Comparison of ENCODE assay signal across 7 mouse cellular contexts in genomic region chrX:8074430-8075014, GRCm38 (mm10). TPM values are rescaled to one million over a fixed set of nuclear protein-coding genes. Genes with fewer than 3 reads are reported as not detected.
A peak's percentile ranks its signal among the peaks of the same experiment; 100 is the strongest.
DNase-seq lines count a peak whose midpoint lies in the region; ATAC-seq and TF ChIP-seq lines count a peak whose summit lies in the region.

Suv39h1 (minus strand) TSS chrX:8074760.

- 13% methylated on average over 46 of the region's 46 CpGs for WGBS in embryonic facial prominence, embryonic 10.5 days
- 23% methylated on average over 46 of the region's 46 CpGs for WGBS in intestine, postnatal 0 days
- 29% methylated on average over 46 of the region's 46 CpGs for WGBS in midbrain, embryonic 12.5 days
- WGBS in small intestine, adult 2 months, result 17% methylated on average over 46 of the region's 46 CpGs

- ATAC-seq in intestine, postnatal 0 days, result peak; percentile 98
- peak; percentile 97 for ATAC-seq in midbrain, embryonic 12.5 days (ENCODE audit: low FRiP score, low read depth)

- intact Hi-C loops in left cerebral cortex, postnatal 4 days (cut with DNase I), result no loop called here

- H3K4me2 ChIP-seq in intestine, postnatal 0 days (replicated peaks; ENCODE audit: low read depth), result peak within 1 kb of the TSS; percentile 62
- H3K4me2 ChIP-seq in midbrain, embryonic 12.5 days (replicated peaks), result peak within 1 kb of the TSS; percentile 52

- H3K27ac ChIP-seq in embryonic facial prominence, embryonic 10.5 days (replicated peaks), result peak within 1 kb of the TSS; percentile 92
- H3K27ac ChIP-seq in intestine, postnatal 0 days (ENCODE audit: low read depth, low read length), result peak within 1 kb of the TSS; percentile 81
- peak within 1 kb of the TSS; percentile 86 for H3K27ac ChIP-seq in midbrain, embryonic 12.5 days (replicated peaks)
- peak within 1 kb of the TSS; percentile 27 for H3K27ac ChIP-seq in small intestine, adult 2 months (ENCODE audit: insufficient read depth, low read depth, low read length)

- no peaks in the 10 kb centered on the region for H3K27me3 ChIP-seq in embryonic facial prominence, embryonic 10.5 days (replicated peaks; ENCODE audit: low read depth, poor library complexity, severe bottlenecking)
- H3K27me3 ChIP-seq in intestine, postnatal 0 days (replicated peaks; ENCODE audit: control insufficient read depth, insufficient read depth, low read length), result no peaks in the 10 kb centered on the region
- H3K27me3 ChIP-seq in midbrain, embryonic 12.5 days, result no peaks in the 10 kb centered on the region
- no peaks in the 10 kb centered on the region for H3K27me3 ChIP-seq in small intestine, adult 2 months (ENCODE audit: control insufficient read depth, insufficient read depth, low read length)

- peaks cover 6% of the 10 kb centered on the region; the same call in 1 of the 2 replicates for H3K9me3 ChIP-seq in embryonic facial prominence, embryonic 10.5 days
- no peaks in the 10 kb centered on the region for H3K9me3 ChIP-seq in intestine, postnatal 0 days (ENCODE audit: control insufficient read depth)
- H3K9me3 ChIP-seq in midbrain, embryonic 12.5 days, result no peaks in the 10 kb centered on the region

- H3K9ac ChIP-seq in intestine, postnatal 0 days (ENCODE audit: low read depth, low read length), result peak within 1 kb of the TSS; percentile 72
- peak within 1 kb of the TSS; percentile 55 for H3K9ac ChIP-seq in midbrain, embryonic 12.5 days (replicated peaks)

- TF ChIP-seq CTCF in intestine, postnatal 0 days (IDR thresholded peaks at IDR 0.05; ENCODE audit: low read depth), result no peak
- no peak for TF ChIP-seq CTCF in small intestine, adult 2 months (IDR thresholded peaks at IDR 0.05; ENCODE audit: extremely low read depth, insufficient read length, insufficient replicate concordance, low read depth, low read length)

- peak; percentile 91 for DNase-seq in adrenal gland, postnatal 10 days
- peak; percentile 94 for DNase-seq in embryonic facial prominence, embryonic 10.5 days (ENCODE audit: low spot score)
- DNase-seq in gonadal fat pad, adult 2 months (ENCODE audit: low read depth), result peak; percentile 51
- peak; percentile 94 for DNase-seq in left cerebral cortex, postnatal 4 days

- peak within 1 kb of the TSS; percentile 69 for H3K4me3 ChIP-seq in embryonic facial prominence, embryonic 10.5 days
- peak within 1 kb of the TSS; percentile 59 for H3K4me3 ChIP-seq in intestine, postnatal 0 days (ENCODE audit: low read depth, low read length)
- peak within 1 kb of the TSS; percentile 58 for H3K4me3 ChIP-seq in midbrain, embryonic 12.5 days
- H3K4me3 ChIP-seq in small intestine, adult 2 months (ENCODE audit: low read depth, low read length), result peak within 1 kb of the TSS; percentile 87

- TF ChIP-seq POLR2A in small intestine, adult 2 months (IDR thresholded peaks at IDR 0.05; ENCODE audit: low read depth, low read length), result no peak

- H3K36me3 ChIP-seq in embryonic facial prominence, embryonic 10.5 days (replicated peaks), result peaks cover 31% of the 10 kb centered on the region
- peaks cover 6% of the 10 kb centered on the region; the same call in 1 of the 2 replicates for H3K36me3 ChIP-seq in intestine, postnatal 0 days (ENCODE audit: control insufficient read depth, insufficient read depth)
- peaks cover 13% of the 10 kb centered on the region for H3K36me3 ChIP-seq in midbrain, embryonic 12.5 days
- peaks cover 2% of the 10 kb centered on the region; the same call in 1 of the 2 replicates for H3K36me3 ChIP-seq in small intestine, adult 2 months (ENCODE audit: control insufficient read depth, insufficient read depth, low read length)

- H3K4me1 ChIP-seq in embryonic facial prominence, embryonic 10.5 days, result peaks cover 4% of the 10 kb centered on the region
- no peaks in the 10 kb centered on the region for H3K4me1 ChIP-seq in intestine, postnatal 0 days (replicated peaks; ENCODE audit: control insufficient read depth, insufficient read depth, low read length)
- H3K4me1 ChIP-seq in midbrain, embryonic 12.5 days, result 0 out of 2 replicates have a peak, but pooled peaks cover 7% of the 10 kb centered on the region
- H3K4me1 ChIP-seq in small intestine, adult 2 months (ENCODE audit: control insufficient read depth, insufficient read depth, insufficient read length, low read length), result peaks cover 2% of the 10 kb centered on the region; the same call in 1 of the 2 replicates

RNA-seq across cellular contexts. Expression of gene Suv39h1, which starts in this region (rescaled TPM):
- total RNA-seq in adrenal gland, postnatal 10 days (2021), result 10 to 100 TPM; 14.6 to 18.7 TPM
- polyA plus RNA-seq in embryonic facial prominence, embryonic 10.5 days (2016; fragmentation: Nextera tagmentation; extraction: Ambion mirVana), result 97.6 and 102 TPM in 2 replicates
- 16.0 and 16.5 TPM in 2 replicates for polyA plus RNA-seq in gonadal fat pad, adult 2 months (2012; rRNA removed)
- polyA plus RNA-seq in intestine, postnatal 0 days (2015; fragmentation: Nextera tagmentation; extraction: Ambion mirVana), result 15.5 and 16.5 TPM in 2 replicates
- 10 to 100 TPM; 35.0 to 36.7 TPM for total RNA-seq in left cerebral cortex, postnatal 4 days (2021)
- polyA plus RNA-seq in midbrain, embryonic 12.5 days (2016; fragmentation: Nextera tagmentation; extraction: Ambion mirVana), result 68.5 and 70.3 TPM in 2 replicates
- 4.5 and 9.2 TPM in 2 replicates for polyA plus RNA-seq in small intestine, adult 2 months (2012; rRNA removed)

Comparison
In these comparisons a context has a peak if more than half of its experiments do, and no peak if none do; other contexts are left out.
1. Peak in every context shown above with its lines: DNase-seq, ATAC-seq, H3K4me3 ChIP-seq and H3K27ac ChIP-seq.
2. H3K27ac ChIP-seq: peak in every context shown above with its lines; median percentile 92 in embryonic facial prominence, embryonic 10.5 days; 86 in midbrain, embryonic 12.5 days; 81 in intestine, postnatal 0 days; 27 in small intestine, adult 2 months.